30 mouse cellular contexts compared by ENCODE assay signal in the genomic region with DNA sequence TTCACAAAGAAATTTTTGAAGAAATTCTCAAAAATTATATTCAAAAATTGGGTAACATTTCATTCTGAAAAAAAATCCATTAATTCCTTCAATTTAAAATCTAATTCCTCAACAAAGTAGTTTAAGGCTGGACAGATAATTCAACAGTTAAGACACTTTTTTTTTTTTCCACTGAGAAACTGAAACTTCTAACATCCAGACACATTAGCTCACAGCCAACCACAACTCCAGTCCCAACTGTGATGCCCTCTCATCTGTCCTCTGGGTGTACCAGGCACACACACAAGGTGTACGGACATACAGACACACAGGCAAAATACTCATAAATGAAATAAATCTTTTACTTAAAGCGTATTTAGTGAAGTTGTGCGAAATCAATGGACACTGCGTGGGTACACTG.
"Had no signal": no experiment of that assay in that cellular context is flagged by ENCODE, and none has a peak within 500 bp of the region (broad histone marks: within the 10 kb centered on the region; RNA-seq: fewer than 3 reads in every experiment).

No protein-coding gene starts in this region.

- H3K4me3 ChIP-seq: limb, embryonic 10.5 days; limb, embryonic 12.5 days; limb, embryonic 13.5 days; limb, embryonic 15.5 days; liver, embryonic 12.5 days; liver, embryonic 13.5 days; liver, embryonic 15.5 days; lung, embryonic 15.5 days; megakaryocyte, embryonic 14.5 days; midbrain, embryonic 10.5 days; midbrain, embryonic 12.5 days; midbrain, embryonic 13.5 days; midbrain, embryonic 15.5 days; myocyte; neural tube, embryonic 12.5 days had no signal

- H3K9me3 ChIP-seq: limb, embryonic 10.5 days; limb, embryonic 12.5 days; limb, embryonic 13.5 days; limb, embryonic 15.5 days; liver, embryonic 12.5 days; liver, embryonic 13.5 days; liver, embryonic 15.5 days; lung, embryonic 15.5 days; megakaryocyte, embryonic 14.5 days; midbrain, embryonic 10.5 days; midbrain, embryonic 12.5 days; midbrain, embryonic 13.5 days; midbrain, embryonic 15.5 days; neural tube, embryonic 12.5 days had no signal

- H3K27ac ChIP-seq: limb, embryonic 10.5 days; limb, embryonic 12.5 days; limb, embryonic 13.5 days; limb, embryonic 15.5 days; liver, embryonic 12.5 days; liver, embryonic 13.5 days; liver, embryonic 14.5 days; liver, embryonic 15.5 days; lung, embryonic 15.5 days; macrophage; midbrain, embryonic 10.5 days; midbrain, embryonic 12.5 days; midbrain, embryonic 13.5 days; midbrain, embryonic 15.5 days; neural tube, embryonic 12.5 days had no signal

- DNase-seq: left cerebral cortex, postnatal 4 days; liver; liver, embryonic 13.5 days; liver, postnatal 0 days; lung, adult 18-20 months; lung, adult 2 months; lung, embryonic 14.5 days; lung, postnatal 10 days; lung, postnatal 14 days; lung, postnatal 36 days; lung, postnatal 4 days; midbrain, embryonic 14.5 days had no signal

- H3K4me2 ChIP-seq: limb, embryonic 12.5 days; limb, embryonic 13.5 days; limb, embryonic 15.5 days; liver, embryonic 11.5 days; liver, embryonic 12.5 days; liver, embryonic 13.5 days; liver, embryonic 15.5 days; lung, embryonic 14.5 days; lung, embryonic 15.5 days; midbrain, embryonic 12.5 days; midbrain, embryonic 13.5 days; midbrain, embryonic 15.5 days; neural tube, embryonic 12.5 days had no signal

- H3K9ac ChIP-seq: limb, embryonic 12.5 days; limb, embryonic 13.5 days; limb, embryonic 15.5 days; liver, embryonic 12.5 days; liver, embryonic 13.5 days; liver, embryonic 14.5 days; liver, embryonic 15.5 days; liver, postnatal 0 days; lung, embryonic 14.5 days; lung, embryonic 15.5 days; midbrain, embryonic 12.5 days; midbrain, embryonic 13.5 days; midbrain, embryonic 15.5 days; neural tube, embryonic 12.5 days had no signal

- H3K4me1 ChIP-seq: limb, embryonic 10.5 days; limb, embryonic 12.5 days; limb, embryonic 13.5 days; limb, embryonic 15.5 days; liver, embryonic 12.5 days; liver, embryonic 13.5 days; liver, embryonic 15.5 days; lung, embryonic 15.5 days; midbrain, embryonic 10.5 days; midbrain, embryonic 12.5 days; midbrain, embryonic 13.5 days; midbrain, embryonic 15.5 days; neural tube, embryonic 12.5 days had no signal

- ATAC-seq: liver, embryonic 12.5 days; liver, postnatal 0 days; lung, postnatal 0 days; midbrain, embryonic 13.5 days; midbrain, embryonic 15.5 days had no signal

- H3K27me3 ChIP-seq: limb, embryonic 12.5 days; limb, embryonic 13.5 days; limb, embryonic 15.5 days; liver, embryonic 12.5 days; liver, embryonic 13.5 days; liver, embryonic 15.5 days; lung, embryonic 15.5 days; megakaryocyte, embryonic 14.5 days; midbrain, embryonic 12.5 days; midbrain, embryonic 13.5 days; midbrain, embryonic 15.5 days; neural tube, embryonic 12.5 days had no signal
